Comparison of ENCODE assay signal across 1 mouse cellular context in the genomic region with DNA sequence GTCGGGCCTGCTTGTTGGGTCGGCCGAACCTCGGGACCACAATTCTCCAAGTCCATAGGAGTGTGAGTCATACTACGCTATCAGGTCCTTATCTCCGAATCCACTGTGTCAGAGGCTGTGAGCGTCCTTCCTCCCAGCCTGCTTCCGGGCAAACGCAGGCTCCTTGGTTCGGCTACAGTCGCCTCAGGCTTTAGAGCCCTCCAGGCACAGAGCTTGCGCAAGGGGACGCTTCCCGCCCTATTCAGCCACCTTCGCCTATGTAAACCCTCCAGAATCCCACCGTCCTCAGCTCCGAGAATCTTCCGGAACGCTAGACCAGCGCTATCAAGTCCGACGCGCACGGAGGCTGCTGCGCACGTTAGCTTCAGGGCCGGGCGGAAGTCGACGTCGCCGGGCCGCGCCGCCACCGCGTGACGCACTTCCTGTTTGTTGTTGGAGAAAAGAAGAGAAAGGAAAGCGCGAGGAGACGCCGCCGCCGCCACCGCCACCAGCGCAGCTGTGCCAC.
TF ChIP-seq lines count a peak whose summit lies in the region.

Gene Dnajb6, plus strand, starts transcription at position 132 of the 505 bp plus-strand sequence.
Gene Gm5129, minus strand, starts transcription at position 380 of the 505 bp plus-strand sequence.

TF ChIP-seq in MEL, 35 proteins besides CTCF, POLR2A, EP300 and RAD21 (continued from another document):
- peak; percentile 78; the same call in 1 of the 2 replicates for TF ChIP-seq POLR2AphosphoS2 (IDR thresholded peaks at IDR 0.05; ENCODE audit: low read length)
- TF ChIP-seq CHD1 (IDR thresholded peaks at IDR 0.05; ENCODE audit: low read depth, low read length) = no peak
- peak; percentile 90 for TF ChIP-seq MXI1 (IDR thresholded peaks at IDR 0.05; ENCODE audit: low read depth, low read length)
- 0 out of 2 replicates have a peak, but pooled peaks have one; percentile 2 for TF ChIP-seq RCOR1 (IDR thresholded peaks at IDR 0.05; ENCODE audit: low read depth, low read length)
- TF ChIP-seq ZMIZ1 (IDR thresholded peaks at IDR 0.05; ENCODE audit: low read depth, low read length) = peak; percentile 95
- TF ChIP-seq USF2 (IDR thresholded peaks at IDR 0.05; ENCODE audit: borderline replicate concordance in 1 of 2, insufficient read depth in 1 of 2, low read depth in 1 of 2, low read length in 2 of 2) = no peak
- peak; percentile 75 for TF ChIP-seq ETS1 (IDR thresholded peaks at IDR 0.05; ENCODE audit: low read depth, low read length)
- TF ChIP-seq POLR2AphosphoS5 (IDR thresholded peaks at IDR 0.05; ENCODE audit: borderline replicate concordance, low read depth, low read length) = peak; percentile 79; the same call in 1 of the 2 replicates
- TF ChIP-seq MAFK (IDR thresholded peaks at IDR 0.05; ENCODE audit: borderline replicate concordance, low read depth, low read length) = no peak
TF ChIP-seq in MEL: peak in this region for 25.
